Mouse (Mus musculus): ENCODE results near the gene Plxna2. TPM values are rescaled to one million over a fixed set of nuclear protein-coding genes. Genes with fewer than 3 reads are reported as not detected.

The Plxna2 gene
- polyA plus RNA-seq, 1 experiment = 1.2 TPM

DNA sequence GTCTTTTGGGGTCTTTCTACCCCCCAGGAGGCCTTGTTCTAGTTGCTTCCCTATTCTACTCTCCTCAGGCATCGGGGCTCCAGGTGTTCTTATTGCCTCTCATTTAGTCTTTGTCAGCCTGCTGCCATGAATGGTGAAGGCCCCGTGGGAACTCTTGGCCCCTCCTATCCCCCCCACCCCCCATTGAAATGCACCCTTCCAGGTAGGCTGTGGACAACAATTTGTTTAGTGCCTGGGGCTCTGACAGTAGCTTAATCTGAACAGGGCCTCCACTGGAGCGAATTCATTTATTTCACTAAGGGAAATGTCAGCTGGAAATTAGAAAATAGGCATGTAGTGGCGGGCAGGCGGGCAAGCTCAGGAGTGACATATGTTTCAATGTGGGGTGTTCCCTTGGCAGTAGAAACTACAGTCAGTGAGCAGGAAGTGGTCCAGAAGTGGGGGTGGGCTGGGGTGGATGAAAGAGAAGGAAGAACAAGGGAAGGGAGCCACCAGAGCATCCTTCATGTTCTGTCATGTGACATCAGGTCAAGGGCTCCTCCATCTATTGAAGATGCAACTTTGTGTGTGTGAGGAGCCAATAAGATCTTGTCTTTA is 162.9 kb downstream of the Plxna2 start:
- Histone ChIP-seq H3K4me1 (ENCODE audit: control insufficient read depth, insufficient read depth, insufficient read length) (no peaks in the 10 kb centered on the region), H3K4me3 (ENCODE audit: extremely low read depth, insufficient read depth, insufficient read length) (no peak overlapping the region), H3K27me3 (ENCODE audit: control insufficient read depth, insufficient read depth, low read length) (no peaks in the 10 kb centered on the region), H3K27ac (ENCODE audit: insufficient read depth, low read length) (no peak overlapping the region), H3K36me3 (ENCODE audit: control insufficient read depth, insufficient read depth, low read length) (no peaks in the 10 kb centered on the region)
- WGBS = 79% methylated on average over 5 of the region's 5 CpGs
- no peak for DNase-seq (ENCODE audit: low read depth in 1 of 2, low spot score in 2 of 2)
- TF ChIP-seq POLR2A (IDR thresholded peaks at IDR 0.05; ENCODE audit: low read depth, low read length) = no peak
- TF ChIP-seq CTCF (IDR thresholded peaks at IDR 0.05; ENCODE audit: extremely low read depth, insufficient read depth, insufficient read length, insufficient replicate concordance) = no peak

- H3K4me3 ChIP-seq (ENCODE audit: extremely low read depth, insufficient read depth, insufficient read length) = no peak overlapping the region
- no peaks in the 10 kb centered on the region for H3K4me1 ChIP-seq (ENCODE audit: control insufficient read depth, insufficient read depth, insufficient read length)
- WGBS = 92% methylated on average over 1 of the region's 1 CpGs
- H3K27ac ChIP-seq (ENCODE audit: insufficient read depth, low read length) = no peak overlapping the region
- no peak for TF ChIP-seq POLR2A (IDR thresholded peaks at IDR 0.05; ENCODE audit: low read depth, low read length)
- TF ChIP-seq CTCF (IDR thresholded peaks at IDR 0.05; ENCODE audit: extremely low read depth, insufficient read depth, insufficient read length, insufficient replicate concordance) = no peak
- no peaks in the 10 kb centered on the region for H3K27me3 ChIP-seq (ENCODE audit: control insufficient read depth, insufficient read depth, low read length)
- DNase-seq (ENCODE audit: low read depth in 1 of 2, low spot score in 2 of 2) = no peak
- no peaks in the 10 kb centered on the region for H3K36me3 ChIP-seq (ENCODE audit: control insufficient read depth, insufficient read depth, low read length)
Observed at GRCm38 (mm10) chr1:194781556-194781955, 163.5 kb downstream of the Plxna2 start.

- H3K27me3 ChIP-seq (ENCODE audit: control insufficient read depth, insufficient read depth, low read length) = no peaks in the 10 kb centered on the region
- WGBS = 84% methylated on average over 3 of the region's 3 CpGs
- no peaks in the 10 kb centered on the region for H3K4me1 ChIP-seq (ENCODE audit: control insufficient read depth, insufficient read depth, insufficient read length)
- H3K4me3 ChIP-seq (ENCODE audit: extremely low read depth, insufficient read depth, insufficient read length) = no peak overlapping the region
- no peak overlapping the region for H3K27ac ChIP-seq (ENCODE audit: insufficient read depth, low read length)
- no peaks in the 10 kb centered on the region for H3K36me3 ChIP-seq (ENCODE audit: control insufficient read depth, insufficient read depth, low read length)
- no peak for DNase-seq (ENCODE audit: low read depth in 1 of 2, low spot score in 2 of 2)
- TF ChIP-seq CTCF (IDR thresholded peaks at IDR 0.05; ENCODE audit: extremely low read depth, insufficient read depth, insufficient read length, insufficient replicate concordance) (no peak), POLR2A (IDR thresholded peaks at IDR 0.05; ENCODE audit: low read depth, low read length) (no peak)
Observed at GRCm38 (mm10) chr1:194782325-194782724, 164.3 kb downstream of the Plxna2 start.

- 79% methylated on average over 2 of the region's 2 CpGs for WGBS
- TF ChIP-seq POLR2A (IDR thresholded peaks at IDR 0.05; ENCODE audit: low read depth, low read length) (no peak), CTCF (IDR thresholded peaks at IDR 0.05; ENCODE audit: extremely low read depth, insufficient read depth, insufficient read length, insufficient replicate concordance) (no peak)
- Histone ChIP-seq H3K4me1 (ENCODE audit: control insufficient read depth, insufficient read depth, insufficient read length) (no peaks in the 10 kb centered on the region), H3K27ac (ENCODE audit: insufficient read depth, low read length) (no peak overlapping the region), H3K4me3 (ENCODE audit: extremely low read depth, insufficient read depth, insufficient read length) (no peak overlapping the region), H3K27me3 (ENCODE audit: control insufficient read depth, insufficient read depth, low read length) (no peaks in the 10 kb centered on the region), H3K36me3 (ENCODE audit: control insufficient read depth, insufficient read depth, low read length) (no peaks in the 10 kb centered on the region)
- no peak for DNase-seq (ENCODE audit: low read depth in 1 of 2, low spot score in 2 of 2)
Observed at GRCm38 (mm10) chr1:194787626-194788025, 169.6 kb downstream of the Plxna2 start.

DNA sequence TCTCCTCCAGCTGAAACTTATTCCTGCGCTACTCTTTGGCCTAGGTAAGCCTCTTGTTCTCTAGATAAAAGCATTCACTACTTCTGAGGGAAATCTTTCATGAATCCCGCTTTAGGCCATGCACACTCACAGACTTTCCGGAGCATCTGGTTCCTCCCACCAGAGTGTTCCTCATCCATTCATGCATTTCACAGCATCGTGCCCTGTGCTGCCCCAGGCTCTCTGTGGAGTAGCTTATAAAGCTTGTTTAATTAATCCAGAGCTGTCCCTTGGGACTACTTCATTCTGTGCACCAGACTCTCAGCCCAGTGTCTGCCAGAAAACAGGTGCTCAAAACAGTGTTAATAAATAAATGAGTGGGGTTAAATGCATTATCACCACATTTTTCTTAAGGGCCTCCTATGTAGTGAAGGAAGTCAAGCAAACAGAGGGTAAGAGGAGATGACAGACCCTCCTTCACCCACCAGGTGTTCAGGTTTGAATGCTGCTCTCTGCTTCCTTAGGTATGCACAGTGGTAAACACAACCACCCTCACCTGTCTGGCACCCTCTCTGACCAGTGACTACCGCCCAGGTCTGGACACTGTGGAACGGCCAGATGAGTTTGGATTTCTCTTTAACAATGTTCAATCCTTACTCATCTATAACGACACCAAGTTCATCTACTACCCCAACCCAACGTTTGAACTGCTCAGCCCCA is 175.4 kb downstream of the Plxna2 start:
- H3K36me3 ChIP-seq (ENCODE audit: control insufficient read depth, insufficient read depth, low read length) = no peaks in the 10 kb centered on the region
- H3K27ac ChIP-seq (ENCODE audit: insufficient read depth, low read length) = no peak overlapping the region
- WGBS = 87% methylated on average over 8 of the region's 8 CpGs

GRCm38 (mm10) chr1:194795316-194795715 is 177.3 kb downstream of the Plxna2 start:
- no peak for DNase-seq (ENCODE audit: low read depth in 1 of 2, low spot score in 2 of 2)
- Histone ChIP-seq H3K27ac (ENCODE audit: insufficient read depth, low read length) (no peak overlapping the region), H3K36me3 (ENCODE audit: control insufficient read depth, insufficient read depth, low read length) (no peaks in the 10 kb centered on the region), H3K4me1 (ENCODE audit: control insufficient read depth, insufficient read depth, insufficient read length) (no peaks in the 10 kb centered on the region), H3K4me3 (ENCODE audit: extremely low read depth, insufficient read depth, insufficient read length) (no peak overlapping the region), H3K27me3 (ENCODE audit: control insufficient read depth, insufficient read depth, low read length) (no peaks in the 10 kb centered on the region)
- 86% methylated on average over 3 of the region's 3 CpGs for WGBS
- TF ChIP-seq POLR2A (IDR thresholded peaks at IDR 0.05; ENCODE audit: low read depth, low read length) (no peak), CTCF (IDR thresholded peaks at IDR 0.05; ENCODE audit: extremely low read depth, insufficient read depth, insufficient read length, insufficient replicate concordance) (no peak)

More for the DNA sequence above, 175.4 kb downstream of the Plxna2 start:
- no peaks in the 10 kb centered on the region for H3K27me3 ChIP-seq (ENCODE audit: control insufficient read depth, insufficient read depth, low read length)
- DNase-seq (ENCODE audit: low read depth in 1 of 2, low spot score in 2 of 2) = no peak
- TF ChIP-seq POLR2A (IDR thresholded peaks at IDR 0.05; ENCODE audit: low read depth, low read length) (no peak), CTCF (IDR thresholded peaks at IDR 0.05; ENCODE audit: extremely low read depth, insufficient read depth, insufficient read length, insufficient replicate concordance) (no peak)
- H3K4me1 ChIP-seq (ENCODE audit: control insufficient read depth, insufficient read depth, insufficient read length) = no peaks in the 10 kb centered on the region
- H3K4me3 ChIP-seq (ENCODE audit: extremely low read depth, insufficient read depth, insufficient read length) = no peak overlapping the region

GRCm38 (mm10) chr1:194797843-194798242 is 179.8 kb downstream of the Plxna2 start:
- Histone ChIP-seq H3K27me3 (ENCODE audit: control insufficient read depth, insufficient read depth, low read length) (no peaks in the 10 kb centered on the region), H3K4me3 (ENCODE audit: extremely low read depth, insufficient read depth, insufficient read length) (no peak overlapping the region), H3K36me3 (ENCODE audit: control insufficient read depth, insufficient read depth, low read length) (no peaks in the 10 kb centered on the region), H3K27ac (ENCODE audit: insufficient read depth, low read length) (no peak overlapping the region), H3K4me1 (ENCODE audit: control insufficient read depth, insufficient read depth, insufficient read length) (no peaks in the 10 kb centered on the region)
- no peak for DNase-seq (ENCODE audit: low read depth in 1 of 2, low spot score in 2 of 2)
- TF ChIP-seq POLR2A (IDR thresholded peaks at IDR 0.05; ENCODE audit: low read depth, low read length) (no peak), CTCF (IDR thresholded peaks at IDR 0.05; ENCODE audit: extremely low read depth, insufficient read depth, insufficient read length, insufficient replicate concordance) (no peak)
- WGBS = 81% methylated on average over 1 of the region's 1 CpGs

All from spleen, adult 2 months (tissue).